8 mouse cellular contexts compared by ENCODE assay signal in genomic region chr13:24862520-24862919, GRCm38 (mm10). TPM values are rescaled to one million over a fixed set of nuclear protein-coding genes. Genes with fewer than 3 reads are reported as not detected.
DNase-seq lines count a peak whose midpoint lies in the region; ATAC-seq and TF ChIP-seq lines count a peak whose summit lies in the region.

No protein-coding gene starts in this region.

- no peaks in the 10 kb centered on the region for H3K9me3 ChIP-seq in forebrain, postnatal 0 days (ENCODE audit: low read length)
- no peaks in the 10 kb centered on the region for H3K9me3 ChIP-seq in forebrain, embryonic 16.5 days (ENCODE audit: control insufficient read depth, low read length)

- no peak overlapping the region for H3K4me2 ChIP-seq in forebrain, postnatal 0 days (ENCODE audit: low read depth)
- H3K4me2 ChIP-seq in forebrain, embryonic 16.5 days (ENCODE audit: low read length), result no peak overlapping the region

- DNase-seq in forebrain, postnatal 0 days, result peak; percentile 3
- DNase-seq in CD4-positive helper T cell, adult 2 months (ENCODE audit: low read depth, low spot score), result peak; percentile 61
- DNase-seq in c-Kit-negative CD71-positive TER-119-positive erythroid progenitor cells, embryonic 14.5 days (ENCODE audit: low read depth, low spot score), result peak; percentile 54
- DNase-seq in layer of hippocampus, postnatal 10 days (ENCODE audit: low spot score in 2 of 2), result peak; percentile 46 to 50
- DNase-seq in thymus, postnatal 14 days, result peak; percentile 76

- peak; percentile 27; the same call in 1 of the 2 replicates for TF ChIP-seq CTCF in forebrain, postnatal 0 days (IDR thresholded peaks at IDR 0.05; ENCODE audit: low read depth)

- H3K4me3 ChIP-seq in forebrain, postnatal 0 days (ENCODE audit: low read depth, low read length), result no peak overlapping the region
- H3K4me3 ChIP-seq in forebrain, embryonic 16.5 days (replicated peaks; ENCODE audit: low read length), result no peak overlapping the region

- ATAC-seq in forebrain, postnatal 0 days, result no peak
- ATAC-seq in forebrain, embryonic 16.5 days, result no peak
- ATAC-seq in frontal cortex, adult (ENCODE audit: low TSS enrichment), result peak; percentile 56; the same call in 1 of the 2 replicates
- peak; percentile 78 for ATAC-seq in megakaryocyte-erythroid progenitor cell, adult 5-6 weeks (replicated peaks; ENCODE audit: low FRiP score, low TSS enrichment, poor library complexity, severe bottlenecking)

- no peaks in the 10 kb centered on the region for H3K27me3 ChIP-seq in forebrain, postnatal 0 days (ENCODE audit: insufficient read depth, low read length)
- H3K27me3 ChIP-seq in forebrain, embryonic 16.5 days (replicated peaks; ENCODE audit: control insufficient read depth, insufficient read depth, low read length), result no peaks in the 10 kb centered on the region

- H3K4me1 ChIP-seq in forebrain, postnatal 0 days (ENCODE audit: insufficient read depth), result no peaks in the 10 kb centered on the region
- H3K4me1 ChIP-seq in forebrain, embryonic 16.5 days (replicated peaks; ENCODE audit: control insufficient read depth, insufficient read depth, low read length), result no peaks in the 10 kb centered on the region

- WGBS in forebrain, postnatal 0 days, result 66% methylated on average over 7 of the region's 7 CpGs
- WGBS in forebrain, embryonic 16.5 days, result 67% methylated on average over 7 of the region's 7 CpGs

- H3K36me3 ChIP-seq in forebrain, postnatal 0 days (ENCODE audit: insufficient read depth), result peaks cover 7% of the 10 kb centered on the region; the same call in 1 of the 2 replicates
- H3K36me3 ChIP-seq in forebrain, embryonic 16.5 days (ENCODE audit: control insufficient read depth, insufficient read depth), result no peaks in the 10 kb centered on the region

- no peak overlapping the region for H3K9ac ChIP-seq in forebrain, postnatal 0 days
- H3K9ac ChIP-seq in forebrain, embryonic 16.5 days (replicated peaks; ENCODE audit: low read depth, low read length), result no peak overlapping the region

- H3K27ac ChIP-seq in forebrain, postnatal 0 days (ENCODE audit: low read depth, low read length), result no peak overlapping the region
- no peak overlapping the region for H3K27ac ChIP-seq in forebrain, embryonic 16.5 days (ENCODE audit: low read length)

RNA-seq across cellular contexts. Expression of gene D130043K22Rik, which starts 17.6 kb away (rescaled TPM):
- 10.2 and 13.1 TPM in 2 replicates for total RNA-seq in forebrain, postnatal 0 days (2014; rRNA removed)
- 3.0 and 5.6 TPM in 2 replicates for polyA plus RNA-seq in forebrain, postnatal 0 days (2015; fragmentation: Nextera tagmentation; extraction: Ambion mirVana)
- 3.6 and 5.7 TPM in 2 replicates for polyA plus RNA-seq in forebrain, embryonic 16.5 days (2015; fragmentation: Nextera tagmentation; extraction: Ambion mirVana)
- 10 to 100 TPM; 28.2 to 31.4 TPM for total RNA-seq in layer of hippocampus, postnatal 10 days (2021)
- total RNA-seq in megakaryocyte-erythroid progenitor cell, adult 5-6 weeks (2014; fragmentation: Nextera tagmentation), result not detected in 2 replicates
- total RNA-seq in megakaryocyte-erythroid progenitor cell, adult 5-6 weeks (2017), result 0.38 TPM in 1 of 2 replicates, not detected in the other

RNA-seq across cellular contexts. Expression of gene Tdp2, which starts 31.0 kb away (rescaled TPM):
- 39.2 and 45.4 TPM in 2 replicates for total RNA-seq in forebrain, postnatal 0 days (2014; rRNA removed)
- polyA plus RNA-seq in forebrain, postnatal 0 days (2015; fragmentation: Nextera tagmentation; extraction: Ambion mirVana), result 31.4 and 31.7 TPM in 2 replicates
- polyA plus RNA-seq in forebrain, embryonic 16.5 days (2015; fragmentation: Nextera tagmentation; extraction: Ambion mirVana), result 39.2 and 45.5 TPM in 2 replicates
- total RNA-seq in layer of hippocampus, postnatal 10 days (2021), result 10 to 100 TPM; 25.1 to 26.2 TPM
- total RNA-seq in megakaryocyte-erythroid progenitor cell, adult 5-6 weeks (2014; fragmentation: Nextera tagmentation), result 61.6 and 87.7 TPM in 2 replicates
- 61.8 and 64.1 TPM in 2 replicates for total RNA-seq in megakaryocyte-erythroid progenitor cell, adult 5-6 weeks (2017)

RNA-seq across cellular contexts. Expression of gene Acot13, which starts 31.2 kb away (rescaled TPM):
- 25.0 and 29.1 TPM in 2 replicates for total RNA-seq in forebrain, postnatal 0 days (2014; rRNA removed)
- 74.2 and 79.4 TPM in 2 replicates for polyA plus RNA-seq in forebrain, postnatal 0 days (2015; fragmentation: Nextera tagmentation; extraction: Ambion mirVana)
- 53.3 and 55.8 TPM in 2 replicates for polyA plus RNA-seq in forebrain, embryonic 16.5 days (2015; fragmentation: Nextera tagmentation; extraction: Ambion mirVana)
- total RNA-seq in layer of hippocampus, postnatal 10 days (2021), result 10 to 100 TPM; 58.7 to 66.6 TPM
- total RNA-seq in megakaryocyte-erythroid progenitor cell, adult 5-6 weeks (2014; fragmentation: Nextera tagmentation), result 39.4 and 69.5 TPM in 2 replicates
- total RNA-seq in megakaryocyte-erythroid progenitor cell, adult 5-6 weeks (2017), result 80.5 and 87.5 TPM in 2 replicates

Comparison
In these comparisons a context has a peak if more than half of its experiments do, and no peak if none do; other contexts are left out.
1. ATAC-seq: peak in frontal cortex, adult (single experiment) and megakaryocyte-erythroid progenitor cell, adult 5-6 weeks (single experiment); none in forebrain, postnatal 0 days (single experiment) and forebrain, embryonic 16.5 days (single experiment).
2. DNase-seq: peak in every context shown above with its lines; median percentile 76 in thymus, postnatal 14 days; 61 in CD4-positive helper T cell, adult 2 months; 54 in c-Kit-negative CD71-positive TER-119-positive erythroid progenitor cells, embryonic 14.5 days; 48 in layer of hippocampus, postnatal 10 days; 3 in forebrain, postnatal 0 days.